Mouse (Mus musculus) mesoderm, embryonic 11.5 days (tissue): ENCODE data around the gene Far2.
"Not testable (repeated sequence)": the region's sequence is repeated elsewhere in the genome, so short reads cannot be mapped to it uniquely, and the experiment has no call there.

ENCODE experiments used
- DNase-seq: peaks from one replicate; pipeline ENCODE4 v3.0.0-alpha.2; 2012; ENCODE audit warnings: low read depth, low spot score

The Far2 gene

DNA sequence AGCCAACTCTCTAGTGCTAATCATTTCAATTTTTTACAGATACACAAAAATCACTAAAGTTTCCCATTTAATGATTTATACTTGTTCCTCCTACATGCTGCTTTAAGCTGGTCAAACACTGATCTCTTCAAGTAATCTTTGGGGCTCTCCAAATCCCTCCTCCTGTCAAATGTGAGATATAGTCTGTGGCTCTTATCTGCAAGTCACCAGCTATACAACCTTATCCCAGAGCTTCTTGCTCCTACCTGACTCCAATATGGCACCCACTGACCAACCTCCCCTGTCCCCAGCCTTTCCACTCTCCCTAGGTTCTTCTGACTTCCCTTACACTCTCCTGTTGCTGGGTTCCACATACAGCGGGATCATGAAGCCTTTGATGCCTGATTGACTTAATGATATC, 70.6 kb downstream of the Far2 start:
- no peak for DNase-seq

DNA sequence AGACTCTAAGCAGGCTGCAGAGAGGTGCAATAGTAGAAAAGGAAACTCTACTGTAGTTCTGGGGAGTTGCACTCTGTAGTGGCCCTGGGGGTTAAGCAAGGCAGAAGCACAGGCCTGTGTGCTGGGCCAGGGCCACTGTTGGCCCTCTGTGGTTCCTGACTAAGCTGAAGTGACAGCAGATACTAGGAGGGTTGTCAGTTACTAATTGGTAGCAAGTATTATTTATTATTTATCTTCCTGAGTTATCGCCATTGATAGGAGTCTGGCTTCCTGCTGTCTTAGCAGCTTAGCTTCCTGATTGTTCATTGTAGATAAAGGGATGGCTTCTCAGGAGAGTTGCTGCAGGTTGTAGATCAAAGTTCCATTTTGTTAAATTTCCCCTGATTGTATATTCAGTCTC, 73.6 kb downstream of the Far2 start:
- DNase-seq: no peak

DNA sequence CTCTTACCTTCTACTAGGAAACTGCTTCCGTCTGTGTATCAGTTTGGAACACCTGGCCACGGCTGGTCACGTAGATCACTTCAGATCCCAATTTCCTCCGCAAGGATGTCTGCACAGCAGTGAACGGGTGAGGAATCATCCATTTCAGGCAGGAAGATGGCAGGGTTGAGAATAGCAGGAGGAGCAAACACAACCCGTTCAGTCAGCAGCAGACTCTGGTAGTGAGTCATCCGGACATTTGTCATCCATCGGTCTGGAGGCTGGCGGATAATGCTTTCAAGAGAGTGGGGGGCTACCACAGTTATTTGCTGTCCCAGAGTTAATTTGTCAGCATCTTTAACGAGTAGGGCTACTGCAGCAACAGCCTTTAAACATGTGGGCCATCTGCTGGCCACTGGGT, 79.8 kb downstream of the Far2 start:
- not testable (repeated sequence) for DNase-seq

DNA sequence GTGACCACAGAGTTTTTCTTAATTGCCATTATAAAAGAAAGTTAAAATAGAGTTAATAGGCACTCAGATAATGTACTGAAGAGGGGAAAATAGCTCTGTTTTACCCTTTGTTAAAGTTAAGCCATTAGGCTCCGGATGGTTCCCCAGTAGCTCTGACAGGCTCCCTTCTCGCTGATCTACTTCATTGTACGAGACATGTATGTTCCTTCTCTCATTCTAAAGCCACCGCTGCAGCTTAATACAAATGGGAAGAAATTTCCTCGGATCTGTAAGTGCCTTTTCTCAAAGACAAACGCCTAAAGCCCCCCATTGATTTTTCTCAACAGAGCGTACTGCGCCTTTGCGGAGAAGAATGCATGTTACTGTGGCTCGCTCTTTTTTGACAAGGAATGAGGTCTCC, 85.3 kb downstream of the Far2 start:
- DNase-seq: no peak

DNA sequence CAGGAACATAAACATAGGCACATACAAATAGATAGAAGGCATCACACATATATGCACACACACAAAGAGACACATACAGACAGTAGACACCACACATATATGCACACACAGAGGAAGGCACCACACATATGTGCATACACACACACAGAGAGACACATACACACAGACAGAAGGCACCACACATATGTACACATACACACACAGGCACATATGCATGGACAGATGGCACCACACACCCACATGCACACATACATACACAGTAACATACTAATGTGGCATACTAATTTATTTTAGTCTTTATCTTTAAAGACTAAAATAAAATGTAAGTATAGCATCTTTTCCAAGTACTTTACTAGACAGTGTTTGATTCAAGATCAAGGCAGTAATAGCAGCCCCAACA, 86.5 kb downstream of the Far2 start:
- DNase-seq: no peak

DNA sequence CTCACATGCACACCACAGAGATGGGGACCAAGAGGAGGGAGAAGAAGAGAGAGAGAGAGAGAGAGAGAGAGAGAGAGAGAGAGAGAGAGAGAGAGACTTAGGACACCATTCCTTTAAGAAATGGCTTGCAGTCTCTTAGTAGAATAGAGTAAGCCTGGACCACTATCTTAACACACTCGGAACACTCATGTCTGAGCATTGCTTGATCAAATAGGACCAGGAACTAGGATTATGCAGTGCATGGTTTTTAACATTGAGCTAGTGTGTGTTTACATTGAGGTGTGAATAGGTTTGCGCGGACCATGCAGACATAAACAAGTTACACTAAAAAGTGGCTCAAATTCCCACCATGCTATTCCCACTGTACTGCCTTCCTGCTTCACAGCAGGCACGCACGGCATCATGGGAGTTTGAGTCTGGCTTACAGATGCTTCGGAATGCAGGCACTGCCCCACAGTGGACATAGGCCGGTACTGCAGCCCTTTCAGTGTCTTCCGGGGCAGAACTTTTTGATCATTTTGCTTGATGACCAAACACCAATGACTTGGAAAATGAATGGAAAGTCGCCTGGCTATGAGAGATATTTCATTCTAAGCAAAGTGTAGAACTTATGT, 88.8 kb downstream of the Far2 start:
- DNase-seq: peak; percentile 86

DNA sequence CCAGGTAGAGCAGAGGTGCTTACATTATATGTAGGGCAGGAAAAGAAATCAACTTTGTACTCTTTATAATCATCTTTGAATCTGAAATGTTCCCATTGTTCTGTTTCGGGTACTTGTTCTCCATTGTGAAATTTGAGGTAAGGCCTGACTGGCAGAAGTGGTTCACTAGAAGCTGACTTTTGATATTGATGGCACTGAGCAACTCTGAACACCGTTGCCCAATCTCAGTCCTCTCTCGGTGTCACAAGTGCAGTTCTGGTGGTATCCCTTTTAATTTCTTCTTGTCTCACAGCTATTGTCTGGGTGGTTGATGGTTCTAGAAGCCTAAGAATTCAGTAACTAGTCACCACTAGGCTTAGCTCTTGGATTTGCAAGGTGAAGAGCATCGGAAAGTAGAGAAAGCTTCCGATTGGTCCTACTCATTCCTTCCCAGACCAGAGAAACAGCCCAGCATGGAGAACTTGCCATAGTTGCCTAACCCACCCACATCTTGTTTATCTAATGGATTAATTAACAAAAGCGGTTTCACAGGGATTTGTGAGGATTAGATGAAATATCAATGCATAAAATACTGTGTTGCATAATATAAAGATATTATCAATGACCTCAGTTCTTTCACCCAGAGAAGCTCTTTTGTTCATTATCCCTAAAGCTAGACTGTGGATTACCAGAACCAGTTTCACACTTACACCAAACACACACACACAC, 92.4 kb downstream of the Far2 start:
- DNase-seq: no peak

DNA sequence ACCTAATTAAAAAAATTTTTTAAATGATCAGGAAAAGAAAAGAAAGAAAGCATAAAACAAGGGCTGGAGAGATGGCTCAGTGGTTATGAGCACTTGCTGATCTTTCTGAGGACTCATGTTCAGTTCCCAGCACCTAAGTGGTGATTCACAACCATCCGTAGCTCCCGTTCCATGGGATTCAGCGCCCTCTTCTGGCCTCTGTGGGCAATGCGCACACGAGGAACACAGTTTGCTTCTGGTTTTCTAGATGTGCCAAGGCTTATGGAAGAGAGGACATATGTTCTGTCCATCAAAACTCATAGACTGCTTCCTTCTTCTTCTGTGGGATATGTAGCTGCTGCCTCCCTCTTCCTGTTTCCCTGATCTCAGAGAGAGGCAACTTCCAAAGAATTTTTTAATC, 94.8 kb downstream of the Far2 start:
- DNase-seq: no peak

DNA sequence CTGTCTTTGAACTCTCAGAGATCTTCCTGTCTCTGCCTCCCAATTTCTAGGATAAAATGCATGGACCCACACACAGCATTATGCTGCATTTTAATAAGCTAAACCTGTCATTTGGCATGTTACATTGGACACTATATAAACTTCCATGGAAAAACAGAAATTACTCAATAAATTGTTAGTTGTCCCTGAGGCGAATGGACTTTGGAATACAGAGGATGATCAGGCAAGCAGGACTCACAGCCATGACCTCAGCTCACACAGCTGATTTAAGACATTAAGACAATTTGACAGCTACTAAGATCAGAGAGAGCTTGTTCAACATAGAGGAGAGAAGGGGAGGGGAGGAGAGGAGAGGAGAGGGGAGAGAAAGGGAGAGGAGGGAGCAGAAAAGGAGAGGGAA, 95.4 kb downstream of the Far2 start:
- DNase-seq: no peak

DNA sequence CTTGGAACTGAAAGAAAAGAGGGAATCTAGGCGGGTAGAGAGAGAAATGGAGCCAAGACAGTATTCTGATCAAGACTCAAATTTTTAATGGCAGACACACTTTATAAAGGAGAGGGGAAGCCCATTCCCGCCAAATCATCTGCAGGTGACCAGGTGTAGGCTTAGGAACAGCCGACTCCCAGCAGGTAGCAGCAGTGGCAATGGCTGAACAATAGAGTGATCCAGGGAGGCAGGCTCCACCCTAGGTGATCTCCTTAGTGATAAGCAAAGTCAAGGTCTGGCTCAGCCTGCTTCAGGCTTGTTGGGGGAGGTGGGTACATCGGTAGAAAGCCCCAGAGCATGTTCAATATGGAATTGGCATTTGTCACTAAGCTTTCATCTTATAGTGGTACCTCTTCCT, 105.2 kb downstream of the Far2 start:
- DNase-seq: not testable (repeated sequence)

DNA sequence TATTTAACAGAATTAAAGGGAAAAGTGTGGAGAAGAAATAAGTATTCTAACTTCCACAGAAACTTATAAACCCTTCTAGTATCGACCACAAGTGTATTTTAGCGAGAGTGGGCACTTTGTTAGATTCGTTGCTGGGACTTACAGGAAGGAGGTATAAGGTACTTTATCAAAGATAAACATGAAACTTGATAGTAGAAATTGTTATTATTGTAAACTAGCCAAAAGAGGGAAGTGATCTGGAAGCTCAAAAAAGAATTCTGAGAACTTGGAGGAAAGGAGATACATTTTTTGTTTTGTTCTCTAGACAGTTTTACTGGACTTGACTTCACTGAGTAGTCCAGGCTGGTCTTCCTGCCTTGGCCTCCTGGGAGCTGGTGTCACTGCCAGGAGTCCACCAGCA, 125.8 kb downstream of the Far2 start:
- DNase-seq: no peak

DNA sequence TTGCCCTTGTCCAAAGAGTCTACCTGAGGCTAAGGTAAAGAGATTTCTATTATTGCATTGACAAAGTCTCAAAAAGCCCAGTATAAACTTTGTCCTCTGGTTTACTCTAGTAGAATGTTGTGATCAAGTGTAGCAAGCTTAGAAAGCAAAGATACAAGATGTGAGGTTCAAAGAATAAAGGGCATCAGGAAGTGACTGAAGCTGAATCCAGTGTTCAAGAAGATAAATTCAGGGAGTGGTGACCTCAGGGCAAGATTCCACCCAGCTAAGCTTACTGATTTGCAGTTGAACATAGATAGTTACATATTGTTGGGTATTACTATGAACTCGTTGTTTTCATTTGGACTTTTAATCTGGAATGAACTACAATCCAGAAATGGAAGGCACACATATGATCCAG, 138.6 kb downstream of the Far2 start:
- DNase-seq: no peak

DNA sequence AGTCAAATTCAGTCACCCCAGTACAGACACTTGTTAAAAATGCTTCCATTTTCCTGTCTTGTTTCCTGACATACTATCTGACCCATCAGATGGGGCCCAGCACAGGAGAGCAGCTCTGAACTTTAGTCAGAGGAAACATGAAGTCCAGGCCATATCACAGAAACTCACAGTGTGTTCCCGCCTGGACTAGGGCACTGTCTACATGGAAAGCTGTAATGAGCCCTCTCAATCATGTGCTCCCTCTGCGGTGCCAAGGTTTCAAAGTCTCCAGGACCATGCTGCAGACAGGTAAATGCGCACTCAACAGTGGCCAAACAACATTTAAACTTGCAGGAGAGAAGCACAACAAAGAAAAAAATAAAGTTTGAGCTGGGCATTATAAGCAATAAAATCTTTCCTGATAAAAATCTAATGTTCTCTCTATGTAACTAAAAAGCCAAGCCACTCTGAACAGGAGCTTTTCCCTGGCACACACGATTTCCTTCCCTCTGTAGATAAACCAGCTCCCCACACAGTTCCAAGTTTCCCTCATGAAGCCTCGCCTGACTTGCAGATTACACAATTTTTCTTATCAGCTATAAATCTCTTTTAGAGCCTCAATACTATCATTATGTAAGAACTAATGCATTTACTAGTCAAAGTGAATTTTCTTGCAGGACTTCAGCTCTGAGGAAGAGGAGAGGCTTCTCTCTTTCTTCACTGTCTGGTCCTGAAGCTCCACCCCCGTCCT, 147.1 kb downstream of the Far2 start:
- no peak for DNase-seq

DNA sequence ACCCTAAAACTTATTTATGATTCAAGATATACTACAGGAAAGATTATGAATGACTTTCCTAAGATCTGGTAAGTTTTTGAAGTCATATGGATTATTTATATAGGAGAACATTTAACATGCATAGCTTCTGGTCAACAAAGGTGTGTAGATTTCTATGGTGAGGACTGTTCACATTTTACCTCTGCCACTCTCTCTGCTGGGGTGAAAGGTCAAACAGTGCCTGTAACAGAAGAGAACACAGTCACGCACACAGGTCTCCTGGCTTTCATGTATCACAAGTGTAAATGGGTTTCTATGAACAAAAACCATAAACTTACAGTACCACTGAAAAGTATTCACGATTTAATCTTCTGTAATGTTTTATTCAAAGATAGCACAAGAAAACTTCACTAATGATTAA, 152.1 kb downstream of the Far2 start:
- DNase-seq: no peak

DNA sequence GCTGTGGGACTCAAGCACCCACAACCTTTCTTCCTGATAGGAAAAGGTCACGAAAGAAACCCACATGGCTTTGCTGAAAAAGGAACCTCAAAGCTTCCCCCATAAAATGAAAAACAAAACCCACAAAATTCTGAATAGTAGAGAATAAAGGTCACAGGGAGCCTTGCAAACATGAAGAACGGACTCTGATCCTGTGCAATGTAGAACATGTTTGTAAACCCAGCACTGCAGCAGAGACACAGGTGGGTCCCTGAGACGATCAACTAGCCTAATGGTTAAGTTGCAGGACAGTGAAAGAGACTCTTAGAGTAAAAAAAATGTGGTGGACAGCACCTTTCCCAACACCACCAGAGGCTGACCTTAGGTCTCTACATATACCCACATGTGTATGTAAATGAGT, 152.7 kb downstream of the Far2 start:
- no peak for DNase-seq

DNA sequence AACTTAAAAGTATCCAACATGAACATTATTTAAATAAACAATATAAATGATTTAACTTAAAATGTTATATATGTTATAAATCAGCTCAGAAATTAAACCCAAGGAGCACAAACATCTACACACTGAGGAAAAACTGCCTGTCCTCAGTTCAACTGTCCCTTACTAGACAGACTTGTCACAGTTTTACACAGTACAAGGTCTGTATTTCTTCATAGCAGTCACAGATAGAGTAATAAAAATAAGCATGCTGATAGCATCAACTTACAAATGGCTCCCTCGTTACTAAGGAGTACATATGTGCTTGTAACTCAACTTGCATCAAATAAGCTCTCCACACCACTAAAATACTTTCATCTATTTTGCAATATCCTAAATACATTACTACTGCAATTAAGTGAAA, 158.1 kb downstream of the Far2 start:
- DNase-seq: no peak

DNA sequence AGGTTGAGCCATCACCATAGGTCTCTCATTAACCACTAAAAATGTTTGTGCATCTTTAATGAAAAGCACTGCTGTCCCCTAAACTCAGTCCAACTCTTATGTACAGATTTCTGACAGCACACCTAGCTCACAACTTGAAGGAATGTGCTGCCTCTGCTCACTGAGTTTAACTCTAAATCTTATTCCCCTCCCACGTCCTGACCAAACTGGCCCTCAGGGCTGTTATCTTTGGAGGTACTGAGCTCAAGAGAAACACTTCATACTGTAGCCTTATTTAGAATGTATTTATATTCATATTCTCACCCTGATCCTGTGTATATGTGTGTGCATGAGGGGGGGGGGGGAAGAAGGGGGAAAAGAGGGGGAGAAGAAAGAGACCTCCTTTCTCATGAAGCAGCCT, 160.5 kb downstream of the Far2 start:
- no peak for DNase-seq

DNA sequence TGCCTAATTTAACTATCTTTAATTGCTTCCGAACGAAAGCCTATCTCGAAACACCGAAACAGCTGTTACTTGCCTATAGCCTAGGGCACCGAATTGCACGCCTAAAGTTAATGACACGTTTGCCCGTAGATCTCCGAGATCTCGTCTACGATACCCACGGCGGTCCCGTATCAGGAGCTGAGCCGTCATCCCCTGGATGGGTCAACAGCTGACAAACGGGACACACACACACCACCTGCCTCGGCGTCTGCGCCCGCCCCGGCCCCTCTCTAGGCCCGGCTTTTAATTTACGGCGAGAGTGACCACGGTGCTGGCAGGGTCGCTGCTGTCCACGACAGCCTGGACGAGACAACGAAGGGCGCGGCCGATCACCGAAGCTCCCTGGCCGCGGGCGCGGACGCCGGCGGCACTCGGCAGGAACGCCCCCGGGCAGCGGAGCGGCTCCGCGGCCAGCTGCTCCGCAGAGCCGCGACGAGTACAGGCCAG, 164.4 kb downstream of the Far2 start:
- peak; percentile 53 for DNase-seq

DNA sequence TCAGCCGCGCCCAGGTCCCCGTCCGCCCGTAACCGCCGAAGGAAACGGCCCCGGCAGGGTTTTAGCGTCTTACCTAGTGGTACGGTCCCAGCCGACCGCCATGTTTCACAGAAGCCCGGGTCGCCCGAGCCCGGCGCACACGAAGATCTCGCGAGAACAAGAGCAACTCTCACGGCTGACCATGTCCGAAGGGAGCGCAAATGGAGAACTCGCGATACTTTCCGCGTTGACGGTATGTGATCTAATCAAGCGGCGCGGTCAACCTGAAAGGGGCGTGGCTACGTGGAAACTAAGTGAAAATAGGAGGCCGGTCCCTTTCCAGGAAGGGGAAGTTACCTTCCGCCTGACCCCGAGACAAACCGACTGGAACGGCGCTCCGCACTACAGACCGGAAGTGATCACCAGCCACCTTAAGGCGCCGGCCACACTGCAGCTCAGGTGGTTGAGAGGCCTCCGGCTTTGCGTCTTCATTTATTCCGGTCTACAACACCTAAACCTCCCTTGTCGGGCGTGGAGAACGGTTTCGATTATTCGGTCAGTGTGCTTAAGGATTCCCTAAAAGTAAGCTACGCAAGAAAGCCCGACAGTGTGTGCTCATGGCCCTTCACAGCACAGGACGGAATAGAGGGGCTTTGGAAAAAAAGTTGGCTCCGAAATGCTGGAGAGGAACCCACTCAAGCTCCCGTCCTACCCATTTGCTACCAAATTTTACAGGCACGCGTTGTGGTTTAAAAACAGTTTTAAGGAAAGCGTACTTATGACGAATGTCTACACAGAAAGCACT, 165.0 kb downstream of the Far2 start, which contains the start of gene Ergic2:
Gene Ergic2 (minus strand): TSS at position 478 of the 784 bp plus-strand sequence.
- peak; percentile 100 for DNase-seq

DNA sequence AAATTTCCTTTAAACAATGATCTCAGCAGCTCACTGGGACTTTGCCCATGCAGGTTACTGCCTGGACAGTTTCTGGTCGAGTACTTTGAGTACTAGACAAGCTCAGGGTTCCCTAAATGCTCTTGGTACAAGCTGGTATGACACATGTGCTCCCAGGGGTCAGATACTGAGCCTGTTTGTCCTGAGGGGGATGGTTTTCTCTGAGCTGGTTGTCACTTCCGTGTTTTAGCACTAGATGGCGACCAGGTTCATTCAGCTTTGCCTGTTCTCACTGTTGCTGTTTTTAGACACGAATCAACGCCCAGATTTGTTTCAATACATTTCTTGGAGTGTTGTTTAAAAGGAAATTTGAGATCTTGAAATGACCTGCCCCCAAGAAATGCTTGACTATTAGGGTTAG, 167.7 kb downstream of the Far2 start:
- DNase-seq: peak; percentile 74

DNA sequence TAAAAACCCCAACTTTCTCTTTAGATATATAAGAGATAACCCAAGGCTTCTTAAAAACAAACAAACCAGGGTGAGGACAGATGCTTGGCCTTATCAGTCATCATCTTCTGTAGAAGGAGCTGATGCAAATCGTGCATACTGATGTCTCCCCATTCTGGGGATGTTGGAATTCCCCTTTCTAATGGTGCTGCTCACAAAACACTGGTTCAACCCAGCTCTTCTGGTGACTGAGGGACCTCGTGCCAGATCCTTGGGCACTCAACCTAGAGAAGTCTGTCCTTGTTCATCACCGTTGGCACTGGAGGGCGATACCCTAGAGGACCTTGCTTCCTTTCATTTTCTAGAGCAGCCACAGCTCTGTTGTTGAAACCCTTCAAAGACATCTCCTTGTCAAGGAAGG, 169.7 kb downstream of the Far2 start:
- no peak for DNase-seq
